Mouse (Mus musculus) ovary, postnatal 10 days (tissue): ENCODE measurements around the gene Vrtn.

Experiments
- DNase-seq: peaks from one replicate; pipeline ENCODE4 v3.0.0; 2022; ENCODE audit warnings: low spot score

Gene Vrtn

DNA sequence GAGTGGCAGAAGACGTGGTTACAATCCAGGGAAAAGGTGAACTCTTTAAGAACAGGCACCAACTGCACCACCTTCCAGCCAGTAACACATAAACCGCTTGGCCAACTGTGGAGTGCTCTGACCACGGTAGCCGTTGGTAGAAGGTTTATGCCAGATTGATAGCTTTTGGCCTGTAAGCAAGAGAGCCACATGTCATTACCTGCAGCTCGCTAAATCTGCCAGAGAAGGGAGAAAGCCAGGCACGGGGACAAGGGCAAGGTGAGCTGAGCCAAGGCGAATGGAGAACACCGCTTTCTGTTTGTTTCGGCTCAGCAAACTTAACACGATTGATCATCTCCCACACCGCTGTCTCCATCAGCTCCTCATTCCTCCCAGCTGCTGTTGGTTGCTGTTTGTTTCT, 48.2 kb downstream of the Vrtn start:
- DNase-seq, result no peak

DNA sequence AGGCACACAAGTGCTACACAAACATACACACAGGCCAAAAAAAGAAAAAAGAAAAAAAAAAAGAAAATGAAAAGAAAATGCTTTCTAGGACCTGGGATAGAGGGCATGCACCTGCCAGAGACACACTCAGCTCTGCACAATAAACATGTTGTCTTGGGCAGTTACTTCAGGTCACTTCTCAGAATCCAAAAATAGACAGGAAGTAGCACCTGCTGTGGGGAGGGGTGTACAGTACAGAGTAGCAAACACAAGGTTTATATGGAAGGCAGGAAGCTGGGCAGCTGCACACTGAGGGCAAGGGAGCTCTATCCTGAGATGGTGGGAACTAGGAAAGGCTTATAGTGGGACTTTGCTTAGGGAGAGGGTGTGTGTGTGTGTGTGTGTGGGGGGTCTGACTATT, 50.5 kb downstream of the Vrtn start:
- DNase-seq, result no peak

DNA sequence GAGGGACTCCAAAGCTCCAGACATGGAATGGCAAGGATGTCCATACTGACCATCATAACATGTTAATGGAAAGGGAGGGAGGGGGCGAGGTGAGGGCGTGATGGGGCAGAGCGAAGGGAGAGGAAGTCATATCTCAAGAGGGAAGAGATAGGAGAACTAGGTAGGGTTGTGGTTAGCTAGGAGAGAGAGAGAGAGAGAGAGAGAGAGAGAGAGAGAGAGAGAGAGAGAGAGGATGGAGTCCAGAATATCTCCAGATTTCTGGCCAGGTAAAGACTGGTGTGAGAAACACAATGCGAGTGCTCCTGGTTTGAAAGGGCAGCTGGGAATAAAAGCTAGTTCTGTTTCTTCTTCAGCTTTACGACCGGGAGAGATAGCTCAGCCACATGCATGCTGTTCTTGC, 51.3 kb downstream of the Vrtn start:
- no peak for DNase-seq

DNA sequence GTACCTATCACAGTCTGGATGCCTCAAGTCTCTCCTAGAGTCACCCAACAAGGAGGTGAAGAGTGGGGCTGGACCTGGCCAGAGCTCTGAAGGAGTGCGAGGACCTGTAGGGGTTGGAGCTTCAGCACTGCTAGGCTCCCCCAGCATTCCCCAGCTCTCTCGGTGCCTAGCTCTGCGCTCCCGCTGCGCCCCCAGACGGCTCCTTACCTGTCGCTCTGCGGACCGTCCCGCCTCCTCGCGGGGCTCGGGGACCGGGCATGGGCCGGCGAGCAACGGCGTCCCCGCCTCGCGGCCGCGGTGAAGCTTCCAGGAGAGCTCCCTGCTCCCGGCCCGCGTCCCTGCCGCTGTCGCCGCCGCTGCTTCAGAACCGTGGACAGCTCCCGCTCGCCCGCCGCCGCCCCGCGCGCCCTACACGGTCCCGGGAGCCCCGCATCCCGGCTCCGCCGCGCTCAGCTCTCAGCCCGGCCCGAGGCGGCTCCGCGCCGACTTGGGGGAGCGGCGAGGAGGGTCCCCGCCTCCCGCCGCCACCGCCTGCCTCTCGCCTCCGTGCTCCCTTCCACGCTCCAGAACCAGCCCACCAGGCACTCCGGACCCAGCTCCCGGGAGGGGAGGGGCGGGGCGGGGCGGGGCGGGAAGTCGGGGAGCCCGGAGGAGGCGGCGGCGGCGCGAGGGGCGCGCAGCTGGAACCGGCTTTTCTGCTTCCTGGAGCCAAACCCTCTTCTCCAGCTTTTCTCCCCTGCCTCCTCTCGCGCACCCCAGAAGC, 57.7 kb downstream of the Vrtn start, which contains the start of gene Syndig1l:
Gene Syndig1l, minus strand, starts transcription at position 513 of the 763 bp plus-strand sequence.
- peak; percentile 85 for DNase-seq
